Mouse (Mus musculus) small intestine, adult 2 months (tissue): ENCODE data around the gene Pbx2. TPM values are rescaled to one million over a fixed set of nuclear protein-coding genes. Genes with fewer than 3 reads are reported as not detected.
A peak's percentile ranks its signal among the peaks of the same experiment; 100 is the strongest.

Experiments used
- H3K27ac ChIP-seq: fragments of 200-500 bp; 2 replicates; pipeline ENCODE4 v1.5.1; 2012; ENCODE audit warnings: low read depth, low read length, control low read depth, inconsistent platforms; ENCODE audit not compliant: insufficient read depth
- H3K27me3 ChIP-seq: fragments of 200-500 bp; 2 replicates; pipeline ENCODE4 v1.6.1; 2012; ENCODE audit warnings: mild to moderate bottlenecking, moderate library complexity, low read length, inconsistent platforms; ENCODE audit not compliant: control insufficient read depth, insufficient read depth
- H3K36me3 ChIP-seq: fragments of 200-500 bp; 2 replicates; pipeline ENCODE4 v1.6.1; 2012; ENCODE audit warnings: mild to moderate bottlenecking, low read length, control low read depth, inconsistent platforms; ENCODE audit not compliant: control insufficient read depth, insufficient read depth
- H3K4me1 ChIP-seq: fragments of 200-500 bp; 2 replicates; pipeline ENCODE4 v1.6.1; 2012; ENCODE audit warnings: low read length, inconsistent platforms, mixed read lengths; ENCODE audit not compliant: control insufficient read depth, insufficient read depth, insufficient read length
- H3K4me3 ChIP-seq: fragments of 200-500 bp; 2 replicates; pipeline ENCODE4 v1.5.1; 2012; ENCODE audit warnings: low read depth, mild to moderate bottlenecking, control low read depth, inconsistent platforms, low read length, moderate library complexity
- CTCF ChIP-seq: fragments of 200-500 bp; IDR thresholded peaks from 2 replicates; pipeline ENCODE4 v1.5.1; 2012; ENCODE audit warnings: low read depth, mild to moderate bottlenecking, control low read depth, inconsistent platforms, low read length, moderate library complexity, mixed read lengths; ENCODE audit not compliant: insufficient replicate concordance, insufficient read length; ENCODE audit errors: extremely low read depth
- POLR2A ChIP-seq: fragments of 200-500 bp; IDR thresholded peaks from 2 replicates; pipeline ENCODE4 v1.6.1; 2012; ENCODE audit warnings: low read depth, mild to moderate bottlenecking, control low read depth, inconsistent platforms, low read length, moderate library complexity
- WGBS: fragments of 180-500 bp; shearing (Covaris S2); methylation state at CpG from one replicate; pipeline ENCODE4 v1.1.7; 2018; 5-methylcytosine and 5-hydroxymethylcytosine counted together
- polyA plus RNA-seq: library from polyadenylated mRNA; depleted of rRNA; stranded (reverse); fragments of >200 nt; gene quantifications from 2 replicates; pipeline ENCODE4 v1.2.3, GENCODE M21; 2012

The Pbx2 gene
- polyA plus RNA-seq, 1 experiment: 32.2 TPM

- WGBS: 61% methylated on average over 16 of the region's 16 CpGs
Observed at GRCm38 (mm10) chr17:34629221-34629751, 38.2 kb downstream of the Pbx2 start, which contains the start of gene Prrt1. TSS of gene Prrt1 (plus strand) at chr17:34629533.

DNA sequence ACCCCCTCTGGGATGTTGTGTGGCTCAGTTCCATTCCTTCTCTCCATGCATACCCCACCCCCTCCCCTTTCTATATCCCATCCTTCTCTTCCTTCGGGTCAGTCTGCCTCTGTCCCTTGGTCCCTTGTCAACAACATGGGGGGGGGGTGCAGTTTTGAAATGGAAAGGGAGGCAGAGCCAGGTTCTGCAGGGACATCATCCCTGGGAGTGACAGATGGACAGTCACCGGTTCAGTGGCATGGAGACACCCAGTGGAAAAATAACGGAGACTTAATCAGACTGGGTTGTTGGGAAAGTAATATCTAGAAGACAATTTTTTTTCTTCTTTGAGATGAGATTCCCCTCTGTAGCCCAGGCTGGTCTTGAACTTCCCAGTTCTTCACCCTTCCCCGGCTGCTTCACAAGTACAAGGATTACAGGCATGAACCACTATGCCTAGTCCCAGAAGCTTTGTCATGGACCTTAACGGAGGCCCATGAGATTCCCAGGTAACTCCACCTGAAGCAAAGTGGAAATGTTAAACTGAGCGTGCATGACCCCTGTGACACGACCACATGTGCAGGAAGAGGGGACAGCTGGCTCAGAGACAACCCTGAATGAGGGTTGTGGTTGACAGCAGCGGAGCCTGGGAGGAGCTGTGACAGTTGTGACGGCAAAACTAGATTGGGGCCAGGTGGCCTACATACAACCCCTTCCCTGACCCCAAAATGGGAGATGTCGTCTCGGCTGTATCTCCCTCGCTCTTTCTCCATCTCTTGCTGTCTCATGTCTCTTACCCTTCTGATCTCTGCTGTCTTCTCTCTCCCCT, 38.9 kb downstream of the Pbx2 start:
- WGBS: 68% methylated on average over 12 of the region's 12 CpGs
- no peaks in the 10 kb centered on the region; the same call in 1 of the 2 replicates for H3K36me3 ChIP-seq
- TF ChIP-seq POLR2A: no peak
- TF ChIP-seq CTCF: no peak
- peaks cover 13% of the 10 kb centered on the region for H3K4me1 ChIP-seq
- peaks cover 14% of the 10 kb centered on the region for H3K27me3 ChIP-seq
- peak overlapping the region; percentile 44; the same call in 1 of the 2 replicates for H3K27ac ChIP-seq
- peak overlapping the region; percentile 57 for H3K4me3 ChIP-seq

More at GRCm38 (mm10) chr17:34629221-34629751, 38.2 kb downstream of the Pbx2 start, which contains the start of gene Prrt1:
- no peaks in the 10 kb centered on the region; the same call in 1 of the 2 replicates for H3K36me3 ChIP-seq
- TF ChIP-seq CTCF (no peak), POLR2A (no peak)
- H3K4me3 ChIP-seq: peak within 1 kb of the TSS; percentile 74
- H3K27me3 ChIP-seq: peaks cover 14% of the 10 kb centered on the region
- peak within 1 kb of the TSS; percentile 89 for H3K27ac ChIP-seq
- peaks cover 13% of the 10 kb centered on the region for H3K4me1 ChIP-seq

DNA sequence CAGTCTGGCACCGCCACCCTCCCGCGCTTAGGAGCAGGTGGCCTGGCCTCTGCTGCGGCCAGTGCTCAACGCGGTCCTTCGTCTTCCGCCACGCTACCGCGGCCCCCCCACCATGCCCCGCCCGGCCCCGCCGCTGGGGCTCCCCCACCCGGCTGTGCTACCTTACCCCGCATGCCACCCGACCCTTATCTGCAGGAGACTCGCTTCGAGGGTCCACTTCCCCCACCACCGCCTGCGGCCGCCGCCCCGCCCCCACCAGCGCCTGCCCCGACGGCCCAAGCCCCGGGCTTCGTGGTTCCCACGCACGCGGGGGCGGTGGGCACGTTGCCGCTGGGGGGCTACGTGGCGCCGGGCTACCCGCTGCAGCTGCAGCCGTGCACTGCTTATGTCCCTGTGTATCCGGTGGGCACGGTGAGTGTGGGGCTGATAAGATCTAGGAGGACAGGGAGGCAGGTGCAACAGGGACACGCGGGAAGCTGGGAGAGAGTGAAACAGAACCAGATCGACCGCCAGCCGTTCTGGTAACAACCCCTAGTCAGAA, 39.8 kb downstream of the Pbx2 start:
- Histone ChIP-seq H3K4me1 (peaks cover 13% of the 10 kb centered on the region), H3K27ac (no peak overlapping the region), H3K27me3 (peaks cover 14% of the 10 kb centered on the region), H3K36me3 (no peaks in the 10 kb centered on the region), H3K4me3 (peak overlapping the region; percentile 57)
- TF ChIP-seq CTCF: no peak
- no peak for TF ChIP-seq POLR2A
- 8% methylated on average over 44 of the region's 48 CpGs for WGBS

DNA sequence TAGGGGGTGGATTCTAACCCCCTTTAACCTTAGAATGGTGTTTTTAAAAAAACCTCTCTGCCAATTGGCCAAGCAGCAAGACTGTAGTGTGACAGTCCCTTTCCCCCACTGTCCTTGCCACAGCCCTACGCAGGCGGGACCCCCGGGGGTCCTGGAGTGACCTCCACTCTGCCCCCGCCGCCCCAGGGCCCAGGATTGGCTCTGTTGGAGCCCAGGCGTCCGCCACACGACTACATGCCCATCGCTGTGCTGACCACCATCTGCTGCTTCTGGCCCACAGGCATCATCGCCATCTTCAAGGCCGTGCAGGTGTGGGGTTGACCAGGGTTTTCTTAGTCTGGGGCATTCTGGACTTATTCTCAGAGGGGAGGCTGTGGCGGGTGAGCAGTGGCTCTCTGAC, 40.6 kb downstream of the Pbx2 start:
- no peak for TF ChIP-seq POLR2A
- peaks cover 14% of the 10 kb centered on the region for H3K27me3 ChIP-seq
- no peaks in the 10 kb centered on the region for H3K36me3 ChIP-seq
- 24% methylated on average over 12 of the region's 12 CpGs for WGBS
- H3K4me3 ChIP-seq: peak overlapping the region; percentile 38
- no peak overlapping the region for H3K27ac ChIP-seq
- H3K4me1 ChIP-seq: peaks cover 13% of the 10 kb centered on the region

GRCm38 (mm10) chr17:34632261-34632691, 41.2 kb downstream of the Pbx2 start:
- TF ChIP-seq CTCF (no peak), POLR2A (0 out of 2 replicates have a peak, but pooled peaks have one; percentile 40)
- Histone ChIP-seq H3K4me1 (peaks cover 13% of the 10 kb centered on the region), H3K4me3 (peak overlapping the region; percentile 50), H3K36me3 (no peaks in the 10 kb centered on the region), H3K27me3 (peaks cover 14% of the 10 kb centered on the region), H3K27ac (peak overlapping the region; percentile 1)
- WGBS: 2% methylated on average over 26 of the region's 26 CpGs

- Histone ChIP-seq H3K36me3 (no peaks in the 10 kb centered on the region), H3K4me3 (no peak overlapping the region), H3K4me1 (peaks cover 11% of the 10 kb centered on the region), H3K27me3 (peaks cover 8% of the 10 kb centered on the region), H3K27ac (no peak overlapping the region)
- WGBS: 75% methylated on average over 2 of the region's 2 CpGs
- TF ChIP-seq POLR2A: no peak
- TF ChIP-seq CTCF: no peak
Observed at GRCm38 (mm10) chr17:34635671-34636070, 44.6 kb downstream of the Pbx2 start.

DNA sequence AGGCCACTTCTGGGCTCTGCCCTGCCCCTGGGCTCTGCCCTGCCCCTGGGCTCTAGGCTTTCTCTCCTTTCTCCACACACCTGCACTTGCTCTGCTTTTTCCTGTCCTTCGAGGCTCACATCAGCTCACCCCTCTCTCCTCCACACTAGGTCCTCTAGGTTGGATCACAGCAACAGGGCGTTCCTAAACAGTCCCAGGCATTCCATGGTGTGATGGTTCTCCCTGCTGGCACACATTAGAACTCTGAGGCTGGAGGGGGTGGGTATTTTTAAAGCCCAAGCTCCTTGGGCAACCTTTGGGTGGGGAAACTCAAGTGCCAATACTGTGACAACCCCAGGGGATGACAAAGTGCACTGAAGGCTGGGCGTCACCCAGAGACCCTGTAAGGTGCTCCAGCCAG, 46.4 kb downstream of the Pbx2 start:
- Histone ChIP-seq H3K27ac (no peak overlapping the region), H3K36me3 (no peaks in the 10 kb centered on the region), H3K4me3 (peak overlapping the region; percentile 10; the same call in 1 of the 2 replicates), H3K4me1 (no peaks in the 10 kb centered on the region), H3K27me3 (no peaks in the 10 kb centered on the region)
- no peak for TF ChIP-seq POLR2A
- no peak for TF ChIP-seq CTCF
- 54% methylated on average over 3 of the region's 3 CpGs for WGBS
